Mouse (Mus musculus): ENCODE data around the gene Ube2g2.

DNA sequence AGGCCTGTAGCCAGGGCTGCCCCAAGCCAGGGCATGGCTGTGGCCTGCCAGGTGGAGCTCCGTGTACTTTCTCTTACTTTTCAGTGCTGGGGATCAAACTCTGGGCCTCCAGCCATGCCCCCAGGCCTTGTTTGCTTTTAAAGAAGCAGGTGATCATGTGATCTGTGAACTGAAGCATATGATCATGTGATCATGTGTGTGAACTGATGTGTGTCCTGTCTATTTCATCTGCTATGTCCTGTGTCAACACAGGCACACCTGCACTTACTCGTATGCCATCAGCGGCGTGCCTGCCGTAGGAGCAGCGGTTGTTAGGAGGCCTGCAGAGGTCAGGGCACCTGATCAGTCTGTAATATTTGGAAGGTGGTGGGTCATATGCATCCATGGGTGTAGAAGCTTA is 11.9 kb downstream of the Ube2g2 start:
- no peak for TF ChIP-seq POLR2A (IDR thresholded peaks at IDR 0.05; ENCODE audit: insufficient read depth, low read depth, low read length)
- TF ChIP-seq CTCF (IDR thresholded peaks at IDR 0.05; ENCODE audit: insufficient read depth, low read depth, low read length), result no peak
